Mouse (Mus musculus) liver, embryonic 14.5 days (tissue): Measurements from ENCODE around the gene Fbxw26. TPM values are rescaled to one million over a fixed set of nuclear protein-coding genes. Genes with fewer than 3 reads are reported as not detected.
"Not testable (repeated sequence)": the region's sequence is repeated elsewhere in the genome, so short reads cannot be mapped to it uniquely, and the experiment has no call there.

Source experiments
- ATAC-seq: fragments of 200-750 bp; cut with Nextera tagmentation; 2 replicates; pipeline ENCODE4 v1.8.0; 2017; ENCODE audit warnings: moderate number of reproducible peaks, mild to moderate bottlenecking, moderate library complexity; ENCODE audit not compliant: insufficient read depth
- DNase-seq, 3 experiments: peaks; one replicate each; pipeline ENCODE4 v3.0.0-alpha.2; 2012 to 2013; ENCODE audit warnings: low read depth in 3 of 3, low spot score in 3 of 3
- H3K27ac ChIP-seq: fragments of 300-500 bp; sonication (generic); 2 replicates; pipeline ENCODE4 v1.5.1; 2014; ENCODE audit warnings: moderate library complexity, mild to moderate bottlenecking, control low read depth, inconsistent platforms
- H3K27me3 ChIP-seq: fragments of 300-500 bp; sonication (generic); 2 replicates; pipeline ENCODE4 v1.6.1; 2014; ENCODE audit warnings: mild to moderate bottlenecking, low read length, moderate library complexity; ENCODE audit not compliant: control insufficient read depth, insufficient read depth
- H3K36me3 ChIP-seq: fragments of 300-500 bp; sonication (generic); replicated peaks from 2 replicates; pipeline ENCODE4 v1.6.1; 2014; ENCODE audit warnings: low read depth; ENCODE audit not compliant: control insufficient read depth, insufficient read depth
- H3K4me1 ChIP-seq, 2 experiments: fragments of 200-500 bp in 1 of 2; fragments of 300-500 bp in 1 of 2; sonication (generic) in 1 of 2; replicated peaks; 2 replicates each; pipeline ENCODE4 v1.6.1; 2012 to 2014; ENCODE audit warnings: antibody characterized with exemption in 1 of 2, inconsistent platforms in 1 of 2, low read length in 1 of 2; ENCODE audit not compliant: control insufficient read depth in 2 of 2, insufficient read depth in 2 of 2
- H3K4me2 ChIP-seq: fragments of 300-500 bp; sonication (generic); 2 replicates; pipeline ENCODE4 v1.6.1; 2014; ENCODE audit warnings: low read depth, mild to moderate bottlenecking, control low read depth, moderate library complexity
- H3K4me3 ChIP-seq, 2 experiments: fragments of 200-500 bp in 1 of 2; fragments of 300-500 bp in 1 of 2; sonication (generic) in 1 of 2; 2 replicates each; pipeline ENCODE4 v1.5.1; 2012 to 2014; ENCODE audit warnings: low read depth in 2 of 2, low read length in 2 of 2, mild to moderate bottlenecking in 2 of 2, control low read depth in 1 of 2, inconsistent platforms in 1 of 2, moderate library complexity in 1 of 2; ENCODE audit not compliant: insufficient read depth in 1 of 2
- H3K9ac ChIP-seq: fragments of 300-500 bp; sonication (generic); replicated peaks from 2 replicates; pipeline ENCODE4 v1.6.1; 2014; ENCODE audit warnings: mild to moderate bottlenecking, control low read depth, moderate library complexity
- H3K9me3 ChIP-seq: fragments of 300-500 bp; sonication (generic); 2 replicates; pipeline ENCODE4 v1.6.1; 2016; ENCODE audit warnings: low read length, mixed read lengths; ENCODE audit not compliant: control insufficient read depth
- CTCF ChIP-seq: IDR thresholded peaks from 2 replicates; pipeline ENCODE4 v1.5.1; 2016; ENCODE audit warnings: antibody characterized with exemption, low read depth, control low read depth
- EP300 ChIP-seq: IDR thresholded peaks from 2 replicates; pipeline ENCODE4 v1.6.1; 2016; ENCODE audit warnings: antibody characterized with exemption, low read depth
- WGBS: fragments of 180-500 bp; shearing (Covaris S2); extraction: QIAGEN DNeasy Blood & Tissue Kit; methylation state at CpG from one replicate; pipeline ENCODE4 v1.1.7; 2014; ENCODE audit not compliant: insufficient replicate concordance; 5-methylcytosine and 5-hydroxymethylcytosine counted together
- polyA plus RNA-seq, 2 experiments: library from polyadenylated mRNA; depleted of rRNA in 1 of 2; stranded (reverse) in 1 of 2; unstranded in 1 of 2; fragments of >200 nt; fragmentation: Nextera tagmentation in 1 of 2; extraction: Ambion mirVana in 1 of 2; gene quantifications; 2 replicates each; pipeline versions ENCODE4 v1.2.1 to v1.2.3; 2012 to 2014

Fbxw26 gene
- polyA plus RNA-seq (2012; rRNA removed) (0.01 TPM in 1 of 2 replicates, not detected in the other), polyA plus RNA-seq (2014; fragmentation: Nextera tagmentation; extraction: Ambion mirVana) (not detected in 2 replicates)

GRCm38 (mm10) chr9:109745989-109746388 lies at the start of gene Fbxw26:
TSS of gene Fbxw26 (minus strand) at chr9:109746089.
- WGBS = 55% methylated on average over 3 of the region's 3 CpGs
- not testable (repeated sequence) for ATAC-seq, H3K4me2 ChIP-seq, H3K27me3 ChIP-seq, H3K27ac ChIP-seq, H3K9me3 ChIP-seq, DNase-seq, H3K4me1 ChIP-seq, H3K9ac ChIP-seq, H3K4me3 ChIP-seq, H3K36me3 ChIP-seq

DNA sequence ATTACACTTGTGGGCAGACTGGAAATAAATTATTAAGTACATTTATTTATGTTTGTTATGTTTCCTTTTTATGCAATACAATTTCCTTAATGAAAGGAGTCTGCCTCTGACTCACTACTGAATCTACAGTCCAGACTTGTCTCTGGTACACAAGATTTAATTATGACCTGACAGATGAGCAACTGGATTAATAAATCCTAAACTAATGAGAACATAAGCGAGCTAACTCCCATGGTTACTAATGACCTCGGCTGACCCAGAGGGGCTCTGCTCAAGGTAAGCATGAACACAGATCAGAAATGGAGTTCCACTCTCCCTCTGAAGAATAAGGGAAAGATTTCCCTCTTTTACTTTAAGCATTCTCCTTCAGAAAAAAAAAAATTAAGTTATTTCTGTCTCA lies 49.3 kb upstream of the Fbxw26 start:
- no peak for DNase-seq
- Histone ChIP-seq H3K4me1 (no peaks in the 10 kb centered on the region), H3K27ac (no peak overlapping the region), H3K9me3 (no peaks in the 10 kb centered on the region), H3K27me3 (no peaks in the 10 kb centered on the region), H3K4me2 (no peak overlapping the region), H3K9ac (no peak overlapping the region), H3K4me3 (no peak overlapping the region), H3K36me3 (no peaks in the 10 kb centered on the region)
- WGBS = 54% methylated on average over 2 of the region's 2 CpGs
- ATAC-seq = no peak
- TF ChIP-seq CTCF (no peak), EP300 (no peak)

- not testable (repeated sequence) for H3K27me3 ChIP-seq, H3K9me3 ChIP-seq, H3K36me3 ChIP-seq, H3K27ac ChIP-seq, H3K4me2 ChIP-seq, H3K9ac ChIP-seq, H3K4me1 ChIP-seq, DNase-seq, ATAC-seq, H3K4me3 ChIP-seq
- 59% methylated on average over 4 of the region's 4 CpGs for WGBS
These were observed 44.7 kb upstream of the Fbxw26 start, which contains the start of gene Fbxw27 for GRCm38 (mm10) chr9:109790570-109790969. TSS of gene Fbxw27 (minus strand) at chr9:109790670.

DNA sequence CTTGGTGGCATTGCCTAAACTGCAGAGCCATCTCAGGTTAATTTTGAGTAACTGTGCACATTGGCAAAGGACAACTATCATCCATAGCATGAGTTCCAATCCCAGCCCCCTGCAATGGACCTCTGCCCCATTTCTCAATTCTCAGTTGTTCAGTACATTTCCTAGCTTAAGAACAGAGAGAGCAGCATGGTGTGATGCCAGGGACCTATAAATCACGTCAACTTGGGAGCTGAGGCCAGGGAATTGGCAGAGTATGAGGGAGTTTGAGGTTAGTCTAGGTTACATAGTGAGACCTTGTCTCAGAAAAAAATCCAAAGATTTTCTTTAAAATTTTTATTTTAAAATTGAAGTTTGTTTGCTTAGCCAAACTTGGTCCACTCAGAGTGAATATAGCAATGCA lies 21.0 kb upstream of the Fbxw26 start:
- H3K36me3 ChIP-seq, H3K4me2 ChIP-seq, H3K4me1 ChIP-seq, H3K9ac ChIP-seq, H3K9me3 ChIP-seq, ATAC-seq, H3K27me3 ChIP-seq, H3K27ac ChIP-seq, H3K4me3 ChIP-seq, DNase-seq: not testable (repeated sequence)
- 37% methylated on average over 1 of the region's 1 CpGs for WGBS

DNA sequence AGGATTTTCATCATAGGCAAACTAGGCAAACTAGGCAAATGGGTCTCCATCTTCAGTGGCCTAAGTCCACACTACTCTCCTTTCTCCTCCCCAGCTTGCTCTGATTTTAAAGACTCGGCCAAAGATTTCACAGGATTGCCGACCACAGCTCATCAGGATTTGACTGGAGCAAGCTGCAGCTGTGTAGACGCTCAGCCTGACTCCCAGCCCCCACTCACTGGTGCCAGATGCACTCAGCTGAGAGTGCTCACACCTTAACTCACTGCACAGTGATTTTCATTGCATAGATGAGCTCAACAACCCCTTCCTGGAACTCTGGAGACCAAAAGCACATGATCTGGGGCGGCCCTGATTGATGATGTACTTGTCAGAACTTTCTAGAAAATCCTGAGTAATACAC lies 43.3 kb downstream of the Fbxw26 start, which contains the start of gene Fbxw18:
TSS of gene Fbxw18 (minus strand) at position 101 of the 400 bp plus-strand sequence.
- 48% methylated on average over 4 of the region's 4 CpGs for WGBS
- not testable (repeated sequence) for H3K27me3 ChIP-seq, H3K9ac ChIP-seq, H3K4me2 ChIP-seq, H3K9me3 ChIP-seq, DNase-seq, H3K4me3 ChIP-seq, H3K27ac ChIP-seq, ATAC-seq, H3K4me1 ChIP-seq, H3K36me3 ChIP-seq

GRCm38 (mm10) chr9:109685299-109685698 lies 60.6 kb downstream of the Fbxw26 start:
- no peak for TF ChIP-seq EP300
- peak; percentile 64 for TF ChIP-seq CTCF
- Histone ChIP-seq H3K27me3 (no peaks in the 10 kb centered on the region), H3K27ac (no peak overlapping the region), H3K36me3 (no peaks in the 10 kb centered on the region), H3K9me3 (no peaks in the 10 kb centered on the region), H3K4me1 (no peaks in the 10 kb centered on the region), H3K4me3 (no peak overlapping the region), H3K9ac (no peak overlapping the region), H3K4me2 (no peak overlapping the region)
- DNase-seq (no peak), ATAC-seq (no peak)
- 0% methylated on average over 1 of the region's 1 CpGs for WGBS

Other genes starting within 250 kb of the Fbxw26 start
- 0.02 TPM in 1 of 2 replicates, not detected in the other for gene Fbxw15, start 177.8 kb downstream of the Fbxw26 start, polyA plus RNA-seq (2012; rRNA removed)
- not detected in 2 replicates for gene Fbxw15, start 177.8 kb downstream of the Fbxw26 start, polyA plus RNA-seq (2014; fragmentation: Nextera tagmentation; extraction: Ambion mirVana)
- not detected in 2 replicates for gene Fbxw24, start 120.0 kb downstream of the Fbxw26 start, polyA plus RNA-seq (2012; rRNA removed)
- gene Fbxw24, start 120.0 kb downstream of the Fbxw26 start, polyA plus RNA-seq (2014; fragmentation: Nextera tagmentation; extraction: Ambion mirVana) = not detected in 2 replicates
- gene Fbxw25, start 81.4 kb downstream of the Fbxw26 start, polyA plus RNA-seq (2012; rRNA removed) = not detected in 2 replicates
- not detected in 2 replicates for gene Fbxw25, start 81.4 kb downstream of the Fbxw26 start, polyA plus RNA-seq (2014; fragmentation: Nextera tagmentation; extraction: Ambion mirVana)
- gene Fbxw18, start 43.4 kb downstream of the Fbxw26 start, polyA plus RNA-seq (2012; rRNA removed) = not detected in 2 replicates
- gene Fbxw18, start 43.4 kb downstream of the Fbxw26 start, polyA plus RNA-seq (2014; fragmentation: Nextera tagmentation; extraction: Ambion mirVana) = not detected in 2 replicates
- not detected in 2 replicates for gene Fbxw27, start 44.6 kb upstream of the Fbxw26 start, polyA plus RNA-seq (2012; rRNA removed)
- not detected in 2 replicates for gene Fbxw27, start 44.6 kb upstream of the Fbxw26 start, polyA plus RNA-seq (2014; fragmentation: Nextera tagmentation; extraction: Ambion mirVana)
- not detected in 2 replicates for gene Spink8, start 66.2 kb upstream of the Fbxw26 start, polyA plus RNA-seq (2012; rRNA removed)
- gene Spink8, start 66.2 kb upstream of the Fbxw26 start, polyA plus RNA-seq (2014; fragmentation: Nextera tagmentation; extraction: Ambion mirVana) = not detected in 2 replicates
- gene Nme6, start 86.7 kb upstream of the Fbxw26 start, polyA plus RNA-seq (2012; rRNA removed) = 34.0 and 34.3 TPM in 2 replicates
- 53.6 and 54.6 TPM in 2 replicates for gene Nme6, start 86.7 kb upstream of the Fbxw26 start, polyA plus RNA-seq (2014; fragmentation: Nextera tagmentation; extraction: Ambion mirVana)
- 54.1 and 56.1 TPM in 2 replicates for gene Camp, start 103.5 kb upstream of the Fbxw26 start, polyA plus RNA-seq (2012; rRNA removed)
- 78.5 and 101 TPM in 2 replicates for gene Camp, start 103.5 kb upstream of the Fbxw26 start, polyA plus RNA-seq (2014; fragmentation: Nextera tagmentation; extraction: Ambion mirVana)
- gene Cdc25a, start 129.5 kb upstream of the Fbxw26 start, polyA plus RNA-seq (2012; rRNA removed) = 7.6 and 10.8 TPM in 2 replicates
- 11.9 and 14.9 TPM in 2 replicates for gene Cdc25a, start 129.5 kb upstream of the Fbxw26 start, polyA plus RNA-seq (2014; fragmentation: Nextera tagmentation; extraction: Ambion mirVana)
- 13.5 and 16.0 TPM in 2 replicates for gene Map4, start 185.4 kb upstream of the Fbxw26 start, polyA plus RNA-seq (2012; rRNA removed)
- 6.6 and 7.7 TPM in 2 replicates for gene Map4, start 185.4 kb upstream of the Fbxw26 start, polyA plus RNA-seq (2014; fragmentation: Nextera tagmentation; extraction: Ambion mirVana)